Comparison of ENCODE assay signal across 9 mouse cellular contexts in genomic region chr5:72646131-72646530, GRCm38 (mm10). TPM values are rescaled to one million over a fixed set of nuclear protein-coding genes. Genes with fewer than 3 reads are reported as not detected.
A peak's percentile ranks its signal among the peaks of the same experiment; 100 is the strongest.
DNase-seq lines count a peak whose midpoint lies in the region; ATAC-seq and TF ChIP-seq lines count a peak whose summit lies in the region.
"Had no signal": no experiment of that assay in that cellular context is flagged by ENCODE, and none has a peak within 500 bp of the region (broad histone marks: within the 10 kb centered on the region; RNA-seq: fewer than 3 reads in every experiment).

No protein-coding gene starts in this region.

- no peaks in the 10 kb centered on the region for H3K4me1 ChIP-seq in midbrain, postnatal 0 days (ENCODE audit: insufficient read depth, low read length)
- H3K4me1 ChIP-seq in midbrain, embryonic 14.5 days (ENCODE audit: control insufficient read depth, insufficient read depth, low read length), result no peaks in the 10 kb centered on the region; the same call in 1 of the 2 replicates

- H3K4me3 ChIP-seq in midbrain, postnatal 0 days (ENCODE audit: low read depth, low read length), result no peak overlapping the region
- no peak overlapping the region for H3K4me3 ChIP-seq in midbrain, embryonic 14.5 days (replicated peaks; ENCODE audit: low read depth, low read length)

- 45% methylated on average over 10 of the region's 10 CpGs for WGBS in midbrain, postnatal 0 days
- 37% methylated on average over 10 of the region's 10 CpGs for WGBS in midbrain, embryonic 14.5 days

- intact Hi-C loops in left cerebral cortex, postnatal 4 days (cut with DNase I), result no loop called here

- H3K27ac ChIP-seq in midbrain, postnatal 0 days (ENCODE audit: low read depth, low read length), result no peak overlapping the region
- no peak overlapping the region for H3K27ac ChIP-seq in midbrain, embryonic 14.5 days (replicated peaks; ENCODE audit: low read depth, low read length)

- H3K36me3 ChIP-seq in midbrain, postnatal 0 days (ENCODE audit: insufficient read depth, low read length), result no peaks in the 10 kb centered on the region
- H3K36me3 ChIP-seq in midbrain, embryonic 14.5 days (ENCODE audit: control insufficient read depth, insufficient read depth, low read length), result no peaks in the 10 kb centered on the region

- peak; percentile 45 for TF ChIP-seq CTCF in midbrain, postnatal 0 days (IDR thresholded peaks at IDR 0.05)

- no peaks in the 10 kb centered on the region for H3K9me3 ChIP-seq in midbrain, postnatal 0 days (ENCODE audit: low read length)
- no peaks in the 10 kb centered on the region for H3K9me3 ChIP-seq in midbrain, embryonic 14.5 days (ENCODE audit: control insufficient read depth, low read length)

- no peak for ATAC-seq in midbrain, postnatal 0 days (ENCODE audit: low FRiP score)
- no peak for ATAC-seq in midbrain, embryonic 14.5 days (ENCODE audit: low FRiP score, low TSS enrichment)
- ATAC-seq in inflammation-experienced regulatory T-cells, adult 6 months, result peak; percentile 38

- H3K27me3 ChIP-seq in midbrain, postnatal 0 days (ENCODE audit: insufficient read depth, low read length), result peaks cover 13% of the 10 kb centered on the region; the same call in 1 of the 2 replicates
- peaks cover 9% of the 10 kb centered on the region; the same call in 1 of the 2 replicates for H3K27me3 ChIP-seq in midbrain, embryonic 14.5 days (ENCODE audit: control insufficient read depth, insufficient read depth, low read length)

- DNase-seq in midbrain, postnatal 0 days (ENCODE audit: low spot score), result no peak
- DNase-seq in midbrain, embryonic 14.5 days, result no peak
- DNase-seq in R1 (ENCODE audit: low read depth, low spot score), result peak; percentile 65
- peak; percentile 84 for DNase-seq in thymus, postnatal 4 days
- no peak for DNase-seq in left cerebral cortex, postnatal 4 days
- DNase-seq in adrenal gland, postnatal 4 days (ENCODE audit: low spot score in 2 of 2), result no peak
- DNase-seq: heart, postnatal 36 days had no signal

- no peak overlapping the region for H3K4me2 ChIP-seq in midbrain, postnatal 0 days (ENCODE audit: low read depth, low read length, poor library complexity, severe bottlenecking)
- no peak overlapping the region for H3K4me2 ChIP-seq in midbrain, embryonic 14.5 days (ENCODE audit: low read length)

- no peak overlapping the region for H3K9ac ChIP-seq in midbrain, postnatal 0 days (replicated peaks; ENCODE audit: low read length, poor library complexity, severe bottlenecking)
- H3K9ac ChIP-seq in midbrain, embryonic 14.5 days (replicated peaks; ENCODE audit: low read length), result no peak overlapping the region

RNA-seq across cellular contexts. Expression of gene Nipal1, which starts 1.5 kb away (rescaled TPM):
- 0.24 and 0.55 TPM in 2 replicates for total RNA-seq in midbrain, postnatal 0 days (2014; rRNA removed)
- polyA plus RNA-seq in midbrain, postnatal 0 days (2015; fragmentation: Nextera tagmentation; extraction: Ambion mirVana), result 0.33 and 0.70 TPM in 2 replicates
- 0.19 and 1.6 TPM in 2 replicates for polyA plus RNA-seq in midbrain, embryonic 14.5 days (2014; fragmentation: Nextera tagmentation; extraction: Ambion mirVana)
- 10 to 100 TPM; 12.3 to 46.8 (median 34.3) TPM for polyA plus RNA-seq in inflammation-experienced regulatory T-cells, adult 6 months (2017; shearing (Covaris generic))
- total RNA-seq in left cerebral cortex, postnatal 4 days (2021), result under 1 TPM in 1 of 2 experiments, not detected in 1; 0.30 TPM
- 1 to 10 TPM; 3.9 to 6.7 TPM for total RNA-seq in adrenal gland, postnatal 4 days (2021)
- total RNA-seq: heart, postnatal 36 days; left cerebral cortex, postnatal 10 days had no signal

RNA-seq across cellular contexts. Expression of gene Cnga1, which starts 2.1 kb away (rescaled TPM):
- not detected in 2 replicates for total RNA-seq in midbrain, postnatal 0 days (2014; rRNA removed)
- 0.06 TPM in 1 of 2 replicates, not detected in the other for polyA plus RNA-seq in midbrain, postnatal 0 days (2015; fragmentation: Nextera tagmentation; extraction: Ambion mirVana)
- 0.12 TPM in 1 of 2 replicates, not detected in the other for polyA plus RNA-seq in midbrain, embryonic 14.5 days (2014; fragmentation: Nextera tagmentation; extraction: Ambion mirVana)
- polyA plus RNA-seq in inflammation-experienced regulatory T-cells, adult 6 months (2017; shearing (Covaris generic)), result 1 to 10 TPM in 2 of 3 experiments, under 1 TPM in 1; 0.94 to 1.7 (median 1.3) TPM
- not detected for total RNA-seq in left cerebral cortex, postnatal 4 days (2021)
- total RNA-seq in adrenal gland, postnatal 4 days (2021), result not detected
- total RNA-seq: heart, postnatal 36 days; left cerebral cortex, postnatal 10 days had no signal

RNA-seq across cellular contexts. Expression of gene Gm5868, which starts 58.8 kb away (rescaled TPM):
- total RNA-seq in midbrain, postnatal 0 days (2014; rRNA removed), result 2.9 and 3.4 TPM in 2 replicates
- 4.3 and 4.8 TPM in 2 replicates for polyA plus RNA-seq in midbrain, postnatal 0 days (2015; fragmentation: Nextera tagmentation; extraction: Ambion mirVana)
- polyA plus RNA-seq in midbrain, embryonic 14.5 days (2014; fragmentation: Nextera tagmentation; extraction: Ambion mirVana), result 4.7 and 6.3 TPM in 2 replicates
- polyA plus RNA-seq in inflammation-experienced regulatory T-cells, adult 6 months (2017; shearing (Covaris generic)), result not detected
- total RNA-seq in left cerebral cortex, postnatal 4 days (2021), result 1 to 10 TPM; 2.3 to 2.7 TPM
- 1 to 10 TPM; 3.3 to 4.5 TPM for total RNA-seq in adrenal gland, postnatal 4 days (2021)
- total RNA-seq: heart, postnatal 36 days had no signal

Comparison
In these comparisons a context has a peak if more than half of its experiments do, and no peak if none do; other contexts are left out.
1. DNase-seq: peak in R1 (single experiment) and thymus, postnatal 4 days (single experiment); none in midbrain, postnatal 0 days (single experiment), midbrain, embryonic 14.5 days (single experiment), left cerebral cortex, postnatal 4 days (single experiment) and adrenal gland, postnatal 4 days (0 of 2).